Mouse (Mus musculus) gastrocnemius, adult 8-10 months (tissue): Measurements from ENCODE around the gene Eddm3b. TPM values are rescaled to one million over a fixed set of nuclear protein-coding genes. Genes with fewer than 3 reads are reported as not detected.
"Not testable (repeated sequence)": the region's sequence is repeated elsewhere in the genome, so short reads cannot be mapped to it uniquely, and the experiment has no call there.

Experiments used
- DNase-seq, 2 experiments: peaks; one replicate each; pipeline ENCODE4 v3.0.0; 2022; ENCODE audit warnings: low spot score in 2 of 2
- total RNA-seq, 4 experiments: library from RNA; stranded (reverse); gene quantifications; 2 replicates each; pipeline ENCODE4 v1.2.4; 2022

The Eddm3b gene
- total RNA-seq, 4 experiments from 2014 or later: not detected

- DNase-seq: no peak
Measured at GRCm38 (mm10) chr14:51142568-51142967, 28.3 kb downstream of the Eddm3b start.

- DNase-seq: no peak
Measured at GRCm38 (mm10) chr14:51143287-51143686, 29.1 kb downstream of the Eddm3b start.

- DNase-seq: no peak
Measured at GRCm38 (mm10) chr14:51143937-51144336, 29.7 kb downstream of the Eddm3b start.

GRCm38 (mm10) chr14:51144451-51144850 is 30.2 kb downstream of the Eddm3b start:
- DNase-seq: no peak

- DNase-seq: no peak
Measured at GRCm38 (mm10) chr14:51145521-51145920, 31.3 kb downstream of the Eddm3b start.

- DNase-seq: no peak
Measured at GRCm38 (mm10) chr14:51146685-51147084, 32.5 kb downstream of the Eddm3b start, which contains the start of gene Rnase1. Gene Rnase1, minus strand, starts transcription at chr14:51146785.

- DNase-seq: no peak
Measured at GRCm38 (mm10) chr14:51148006-51148405, 33.8 kb downstream of the Eddm3b start.

- DNase-seq: no peak
Measured at GRCm38 (mm10) chr14:51149164-51149563, 34.9 kb downstream of the Eddm3b start.

GRCm38 (mm10) chr14:51150206-51150831 is 36.1 kb downstream of the Eddm3b start:
- DNase-seq: no peak

- DNase-seq: no peak
Measured at GRCm38 (mm10) chr14:51152249-51152870, 38.1 kb downstream of the Eddm3b start.

GRCm38 (mm10) chr14:51156056-51156735 is 42.0 kb downstream of the Eddm3b start:
- DNase-seq: no peak

GRCm38 (mm10) chr14:51156736-51157068 is 42.5 kb downstream of the Eddm3b start:
- DNase-seq: no peak

- DNase-seq: no peak
Measured at GRCm38 (mm10) chr14:51157072-51157471, 42.8 kb downstream of the Eddm3b start.

- not testable (repeated sequence) for DNase-seq
Measured at GRCm38 (mm10) chr14:51161976-51162375, 47.8 kb downstream of the Eddm3b start, which contains the start of gene Rnase2b. Gene Rnase2b, plus strand, starts transcription at chr14:51162260.

GRCm38 (mm10) chr14:51163323-51163722 is 49.1 kb downstream of the Eddm3b start:
- DNase-seq: not testable (repeated sequence)

GRCm38 (mm10) chr14:51165435-51165834 is 51.2 kb downstream of the Eddm3b start:
- DNase-seq: no peak

- DNase-seq: no peak
Measured at GRCm38 (mm10) chr14:51166068-51166467, 51.8 kb downstream of the Eddm3b start.

Other genes starting within 250 kb of the Eddm3b start
- gene Tep1, start 243.9 kb upstream of the Eddm3b start, total RNA-seq: 1 to 10 TPM; 7.2 to 9.4 (median 8.4) TPM
- 10 to 100 TPM; 73.7 to 90.4 (median 77.6) TPM for gene Klhl33, start 216.9 kb upstream of the Eddm3b start, total RNA-seq
- gene Osgep, start 189.5 kb upstream of the Eddm3b start, total RNA-seq: 10 to 100 TPM; 42.4 to 63.1 (median 48.7) TPM
- 10 to 100 TPM; 30.8 to 35.9 (median 33.3) TPM for gene Apex1, start 189.5 kb upstream of the Eddm3b start, total RNA-seq
- 10 to 100 TPM; 12.4 to 19.8 (median 18.4) TPM for gene Pip4p1, start 183.6 kb upstream of the Eddm3b start, total RNA-seq
- 1 to 10 TPM; 2.2 to 4.4 (median 3.2) TPM for gene Pnp, start 183.3 kb upstream of the Eddm3b start, total RNA-seq
- gene Gm49342, start 169.9 kb upstream of the Eddm3b start, total RNA-seq: 1 to 10 TPM; 2.1 to 5.2 (median 3.3) TPM
- under 1 TPM in 3 of 4 experiments, not detected in 1; 0.29 to 0.64 (median 0.52) TPM for gene Pnp2, start 158.4 kb upstream of the Eddm3b start, total RNA-seq
- gene Rnase10, start 106.7 kb upstream of the Eddm3b start, total RNA-seq: not detected
- not detected for gene Rnase9, start 72.6 kb upstream of the Eddm3b start, total RNA-seq
- gene Rnase11, start 64.3 kb upstream of the Eddm3b start, total RNA-seq: not detected
- gene Rnase12, start 56.8 kb upstream of the Eddm3b start, total RNA-seq: not detected
- not detected for gene Olfr750, start 40.0 kb upstream of the Eddm3b start, total RNA-seq
- 10 to 100 TPM; 17.3 to 32.3 (median 23.6) TPM for gene Rnase4, start 23.3 kb upstream of the Eddm3b start, total RNA-seq
- gene Ang, start 23.3 kb upstream of the Eddm3b start, total RNA-seq: 1 to 10 TPM; 1.2 to 3.0 (median 1.6) TPM
- not detected for gene Rnase6, start 9.5 kb downstream of the Eddm3b start, total RNA-seq
- gene Rnase1, start 32.4 kb downstream of the Eddm3b start, total RNA-seq: not detected
- not detected for gene Rnase2b, start 47.8 kb downstream of the Eddm3b start, total RNA-seq
- gene Ang2, start 84.7 kb downstream of the Eddm3b start, total RNA-seq: not detected
- gene Ear14, start 89.0 kb downstream of the Eddm3b start, total RNA-seq: not detected
- 1 to 10 TPM in 2 of 4 experiments, under 1 TPM in 2; 0.48 to 5.7 (median 2.8) TPM for gene Rnase2a, start 141.7 kb downstream of the Eddm3b start, total RNA-seq
- gene Gm7247, start 247.3 kb downstream of the Eddm3b start, total RNA-seq: not detected